Mouse (Mus musculus): ENCODE measurements around the gene Ppp1r14b. TPM values are rescaled to one million over a fixed set of nuclear protein-coding genes. Genes with fewer than 3 reads are reported as not detected.

Gene Ppp1r14b
- total and polyA plus RNA-seq, 2 experiments from 2014 or later: 100 to 128 TPM

DNA sequence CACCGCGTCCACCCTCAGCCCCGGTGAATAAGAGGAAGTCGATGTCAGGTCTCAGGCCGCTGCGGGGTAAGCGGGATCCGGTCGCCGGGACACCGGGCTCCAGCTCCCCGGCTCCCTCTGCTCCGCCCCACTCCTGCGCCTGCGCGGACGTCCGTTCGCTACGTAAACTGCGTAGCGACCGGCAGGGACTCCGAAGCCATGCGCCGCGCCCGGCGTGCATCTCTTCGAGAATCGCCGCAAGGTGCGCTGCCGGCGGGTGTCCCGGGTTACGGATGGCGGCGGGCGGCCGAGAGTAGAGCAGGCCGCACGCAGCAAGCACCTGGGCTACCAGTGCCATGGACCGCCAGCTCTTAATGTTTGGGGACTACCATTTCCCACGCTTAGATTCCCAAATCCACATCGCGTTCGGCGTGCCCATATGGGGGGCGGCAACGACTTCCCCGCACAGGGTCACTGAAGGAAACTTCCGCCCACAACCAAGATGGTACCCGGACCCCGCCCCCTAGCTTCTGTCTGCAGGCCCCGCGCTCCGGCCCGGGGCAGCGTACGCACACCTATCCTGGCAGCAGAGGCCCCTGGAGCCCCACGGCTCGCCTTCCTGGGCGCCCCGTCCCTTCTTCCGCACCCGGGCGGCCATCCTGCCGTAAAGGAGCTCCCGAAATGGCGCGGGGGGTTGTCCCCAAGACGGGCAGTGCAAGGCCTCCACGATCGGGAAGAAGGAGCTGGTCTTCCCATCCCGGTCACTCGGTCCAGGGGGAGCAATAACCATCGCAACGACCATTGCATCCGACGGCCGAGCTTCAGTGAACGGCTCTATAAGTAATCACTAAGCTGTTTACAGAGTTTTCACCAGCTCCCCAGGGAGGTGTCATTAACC lies 33.2 kb upstream of the Ppp1r14b start, which contains the start of gene Bad:
TSS of gene Bad (plus strand) at position 490 of the 877 bp plus-strand sequence.
- DNase-seq (ENCODE audit: low spot score) (peak; percentile 86), ATAC-seq (ENCODE audit: insufficient read depth, low read depth) (peak; percentile 80)
- Histone ChIP-seq H3K27ac (ENCODE audit: low read depth) (peak within 1 kb of the TSS; percentile 84), H3K27me3 (ENCODE audit: control insufficient read depth, insufficient read depth, low read length) (no peaks in the 10 kb centered on the region), H3K9ac (replicated peaks; ENCODE audit: low read depth, low read length) (peak within 1 kb of the TSS; percentile 61), H3K4me2 (ENCODE audit: low read depth, low read length) (peak within 1 kb of the TSS; percentile 87), H3K4me3 (ENCODE audit: low read depth, low read length) (peak within 1 kb of the TSS; percentile 72), H3K9me3 (replicated peaks; ENCODE audit: control insufficient read depth, low read length) (no peaks in the 10 kb centered on the region), H3K36me3 (replicated peaks; ENCODE audit: control insufficient read depth, insufficient read depth, low read length) (0 out of 2 replicates have a peak, but pooled peaks cover 4% of the 10 kb centered on the region), H3K4me1 (ENCODE audit: control insufficient read depth, insufficient read depth) (peaks cover 19% of the 10 kb centered on the region)
- peak; percentile 78 for TF ChIP-seq EP300 (IDR thresholded peaks at IDR 0.05; ENCODE audit: low read depth)
- TF ChIP-seq CTCF (IDR thresholded peaks at IDR 0.05; ENCODE audit: low read depth): peak; percentile 11; the same call in 1 of the 2 replicates
- under 1% methylated on average over 83 of the region's 83 CpGs for WGBS

DNA sequence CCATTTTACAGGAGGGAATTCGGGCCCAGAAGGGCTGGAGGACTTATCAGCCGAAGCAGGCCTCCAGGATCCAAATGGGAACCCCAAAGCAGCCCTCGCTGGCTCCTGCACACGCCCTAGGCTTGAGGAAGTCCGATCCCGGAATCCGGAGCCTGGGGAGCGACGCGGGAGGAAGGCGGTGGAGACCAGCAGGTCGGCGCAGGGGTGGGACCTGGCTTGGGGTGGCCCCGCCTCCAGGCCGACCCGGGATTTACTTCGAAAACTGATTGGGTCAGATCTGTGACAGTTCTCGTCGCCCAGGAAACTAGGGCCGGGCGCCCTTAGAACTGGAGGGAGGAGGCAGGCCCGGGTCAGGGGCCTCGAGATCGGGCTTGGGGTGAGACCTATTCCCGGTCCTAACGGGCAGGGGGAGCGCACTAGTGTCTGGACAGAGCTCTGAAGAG lies 32.5 kb upstream of the Ppp1r14b start, which contains the start of gene Gpr137:
TSS of gene Gpr137 (minus strand) at position 232 of the 443 bp plus-strand sequence.
- H3K36me3 ChIP-seq (replicated peaks; ENCODE audit: control insufficient read depth, insufficient read depth, low read length): 0 out of 2 replicates have a peak, but pooled peaks cover 4% of the 10 kb centered on the region
- peak within 1 kb of the TSS; percentile 61 for H3K9ac ChIP-seq (replicated peaks; ENCODE audit: low read depth, low read length)
- H3K4me3 ChIP-seq (ENCODE audit: low read depth, low read length): peak within 1 kb of the TSS; percentile 72
- H3K9me3 ChIP-seq (replicated peaks; ENCODE audit: control insufficient read depth, low read length): no peaks in the 10 kb centered on the region
- under 1% methylated on average over 27 of the region's 27 CpGs for WGBS
- peaks cover 19% of the 10 kb centered on the region for H3K4me1 ChIP-seq (ENCODE audit: control insufficient read depth, insufficient read depth)
- TF ChIP-seq CTCF (IDR thresholded peaks at IDR 0.05; ENCODE audit: low read depth): no peak
- no peak for TF ChIP-seq EP300 (IDR thresholded peaks at IDR 0.05; ENCODE audit: low read depth)
- no peaks in the 10 kb centered on the region for H3K27me3 ChIP-seq (ENCODE audit: control insufficient read depth, insufficient read depth, low read length)
- H3K4me2 ChIP-seq (ENCODE audit: low read depth, low read length): peak within 1 kb of the TSS; percentile 87
- DNase-seq (ENCODE audit: low spot score): peak; percentile 92
- peak; percentile 90 for ATAC-seq (ENCODE audit: insufficient read depth, low read depth)
- H3K27ac ChIP-seq (ENCODE audit: low read depth): peak within 1 kb of the TSS; percentile 84

DNA sequence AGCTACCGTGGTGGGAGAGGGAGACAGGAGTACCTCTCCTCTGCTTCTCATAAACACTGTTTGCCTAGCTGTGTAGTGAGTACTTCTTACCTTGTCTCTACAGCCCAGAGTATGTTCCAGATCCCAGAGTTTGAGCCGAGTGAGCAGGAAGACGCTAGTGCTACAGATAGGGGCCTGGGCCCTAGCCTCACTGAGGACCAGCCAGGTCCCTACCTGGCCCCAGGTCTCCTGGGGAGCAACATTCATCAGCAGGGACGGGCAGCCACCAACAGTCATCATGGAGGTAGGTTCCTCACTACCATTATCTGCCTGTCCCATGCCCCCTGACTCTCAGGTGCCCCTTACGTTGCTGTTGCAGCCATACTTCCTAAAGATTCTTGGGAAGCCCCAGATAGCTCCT lies 32.0 kb upstream of the Ppp1r14b start:
- H3K9ac ChIP-seq (replicated peaks; ENCODE audit: low read depth, low read length): peak overlapping the region; percentile 61
- ATAC-seq (ENCODE audit: insufficient read depth, low read depth) (no peak), DNase-seq (ENCODE audit: low spot score) (no peak)
- no peak for TF ChIP-seq CTCF (IDR thresholded peaks at IDR 0.05; ENCODE audit: low read depth)
- TF ChIP-seq EP300 (IDR thresholded peaks at IDR 0.05; ENCODE audit: low read depth): no peak
- peak overlapping the region; percentile 84 for H3K27ac ChIP-seq (ENCODE audit: low read depth)
- H3K36me3 ChIP-seq (replicated peaks; ENCODE audit: control insufficient read depth, insufficient read depth, low read length): 0 out of 2 replicates have a peak, but pooled peaks cover 4% of the 10 kb centered on the region
- peak overlapping the region; percentile 72 for H3K4me3 ChIP-seq (ENCODE audit: low read depth, low read length)
- peak overlapping the region; percentile 87 for H3K4me2 ChIP-seq (ENCODE audit: low read depth, low read length)
- no peaks in the 10 kb centered on the region for H3K9me3 ChIP-seq (replicated peaks; ENCODE audit: control insufficient read depth, low read length)
- peaks cover 19% of the 10 kb centered on the region for H3K4me1 ChIP-seq (ENCODE audit: control insufficient read depth, insufficient read depth)
- no peaks in the 10 kb centered on the region for H3K27me3 ChIP-seq (ENCODE audit: control insufficient read depth, insufficient read depth, low read length)
- WGBS: 26% methylated on average over 5 of the region's 5 CpGs

DNA sequence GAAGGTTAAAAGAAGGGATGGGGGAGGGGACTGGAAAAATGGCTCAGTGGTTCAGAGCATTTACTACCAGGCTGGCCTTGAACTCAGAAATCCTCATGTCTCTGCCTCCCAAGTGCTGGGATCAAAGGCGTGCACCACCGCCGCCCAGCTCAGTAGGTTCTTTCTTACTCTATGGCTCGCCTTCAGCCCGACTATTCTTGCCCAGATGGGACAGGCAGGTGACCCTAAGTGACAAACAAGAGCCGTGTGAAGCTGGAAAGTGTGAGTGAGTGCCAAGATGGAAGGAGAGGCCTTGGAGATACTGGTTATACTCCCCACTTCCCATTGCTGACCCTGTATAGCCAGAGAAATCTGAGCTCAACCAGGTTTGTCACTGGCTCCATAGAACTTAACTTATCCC lies 31.1 kb upstream of the Ppp1r14b start:
- DNase-seq (ENCODE audit: low spot score): no peak
- no peaks in the 10 kb centered on the region for H3K27me3 ChIP-seq (ENCODE audit: control insufficient read depth, insufficient read depth, low read length)
- 90% methylated on average over 6 of the region's 6 CpGs for WGBS
- no peak for ATAC-seq (ENCODE audit: insufficient read depth, low read depth)
- no peak for TF ChIP-seq CTCF (IDR thresholded peaks at IDR 0.05; ENCODE audit: low read depth)
- TF ChIP-seq EP300 (IDR thresholded peaks at IDR 0.05; ENCODE audit: low read depth): no peak
- no peak overlapping the region for H3K4me2 ChIP-seq (ENCODE audit: low read depth, low read length)
- no peak overlapping the region for H3K9ac ChIP-seq (replicated peaks; ENCODE audit: low read depth, low read length)
- H3K4me1 ChIP-seq (ENCODE audit: control insufficient read depth, insufficient read depth): peaks cover 19% of the 10 kb centered on the region
- H3K36me3 ChIP-seq (replicated peaks; ENCODE audit: control insufficient read depth, insufficient read depth, low read length): 0 out of 2 replicates have a peak, but pooled peaks cover 4% of the 10 kb centered on the region
- H3K9me3 ChIP-seq (replicated peaks; ENCODE audit: control insufficient read depth, low read length): no peaks in the 10 kb centered on the region
- no peak overlapping the region for H3K4me3 ChIP-seq (ENCODE audit: low read depth, low read length)
- no peak overlapping the region for H3K27ac ChIP-seq (ENCODE audit: low read depth)

DNA sequence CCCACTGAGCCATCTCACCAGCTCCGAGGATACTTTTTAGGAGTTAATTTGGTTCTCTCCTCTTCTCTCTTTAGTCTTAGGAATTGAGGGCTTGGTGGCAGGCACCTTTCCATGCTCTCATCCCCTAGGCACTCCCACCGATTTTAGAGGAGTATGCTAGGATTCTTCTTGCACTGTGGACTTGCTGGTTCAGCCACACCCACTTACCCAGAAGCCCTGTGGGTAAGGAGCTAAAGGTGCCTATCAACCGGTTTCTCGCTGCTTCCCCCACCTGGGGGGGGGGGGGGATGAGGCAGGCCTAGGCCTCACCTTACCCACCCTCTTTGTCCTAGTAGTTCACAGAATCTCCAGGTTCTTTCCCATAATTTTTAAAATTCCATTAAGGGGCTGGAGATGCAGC lies 27.0 kb upstream of the Ppp1r14b start:
- Histone ChIP-seq H3K27ac (ENCODE audit: low read depth) (no peak overlapping the region), H3K4me1 (ENCODE audit: control insufficient read depth, insufficient read depth) (peaks cover 12% of the 10 kb centered on the region), H3K4me3 (ENCODE audit: low read depth, low read length) (no peak overlapping the region), H3K4me2 (ENCODE audit: low read depth, low read length) (no peak overlapping the region), H3K9ac (replicated peaks; ENCODE audit: low read depth, low read length) (no peak overlapping the region), H3K36me3 (replicated peaks; ENCODE audit: control insufficient read depth, insufficient read depth, low read length) (0 out of 2 replicates have a peak, but pooled peaks cover 4% of the 10 kb centered on the region), H3K27me3 (ENCODE audit: control insufficient read depth, insufficient read depth, low read length) (no peaks in the 10 kb centered on the region), H3K9me3 (replicated peaks; ENCODE audit: control insufficient read depth, low read length) (no peaks in the 10 kb centered on the region)
- WGBS: 53% methylated on average over 4 of the region's 4 CpGs
- DNase-seq (ENCODE audit: low spot score): no peak
- no peak for TF ChIP-seq CTCF (IDR thresholded peaks at IDR 0.05; ENCODE audit: low read depth)
- no peak for TF ChIP-seq EP300 (IDR thresholded peaks at IDR 0.05; ENCODE audit: low read depth)
- no peak for ATAC-seq (ENCODE audit: insufficient read depth, low read depth)

All from heart, postnatal 0 days (tissue).